Mouse (Mus musculus): ENCODE measurements around the gene Mbd3.

DNA sequence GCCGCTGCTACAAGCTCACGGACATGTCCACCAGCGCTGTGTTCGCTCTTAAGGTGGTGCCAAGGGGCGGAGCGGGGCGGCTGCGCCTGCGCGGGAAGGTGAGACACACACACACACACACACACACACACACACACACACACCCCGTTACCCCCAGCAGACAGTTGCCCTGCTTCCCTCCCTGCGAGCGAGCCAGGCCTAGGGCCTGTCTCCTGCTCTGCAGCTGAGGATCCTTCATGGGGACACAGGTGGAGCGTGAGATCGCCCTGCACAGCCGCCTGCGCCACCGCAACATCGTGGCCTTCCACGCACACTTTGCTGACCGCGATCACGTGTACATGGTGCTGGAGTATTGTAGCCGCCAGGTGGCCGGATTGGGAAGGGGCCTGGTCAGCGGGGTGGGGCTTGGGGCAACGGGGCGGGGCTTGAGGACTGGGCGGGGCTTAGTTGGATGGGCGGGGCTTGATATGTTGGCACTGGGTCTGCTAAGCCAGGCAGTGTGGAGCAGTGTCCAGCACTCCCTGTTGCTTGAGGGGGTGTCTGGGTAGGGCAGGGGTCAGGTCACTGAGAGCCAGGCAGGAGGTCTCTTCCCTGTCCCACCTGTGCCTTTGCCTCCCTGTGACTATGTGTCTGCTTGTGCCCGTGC lies 41.2 kb downstream of the Mbd3 start:
- no peak for TF ChIP-seq CTCF (IDR thresholded peaks at IDR 0.05; ENCODE audit: low read depth, low read length)
- no peak for TF ChIP-seq GATA1 (IDR thresholded peaks at IDR 0.05; ENCODE audit: borderline replicate concordance, low read length)
- no peak for TF ChIP-seq POLR2AphosphoS5 (IDR thresholded peaks at IDR 0.05; ENCODE audit: insufficient replicate concordance, low read depth, low read length)
- TF ChIP-seq GATA2 (IDR thresholded peaks at IDR 0.05; ENCODE audit: borderline replicate concordance, low read depth, low read length): no peak
- no peak for TF ChIP-seq TAL1 (conservative IDR thresholded peaks at IDR 0.05; ENCODE audit: low read depth, low read length)
